Mouse (Mus musculus): ENCODE results near the gene Wwp2. TPM values are rescaled to one million over a fixed set of nuclear protein-coding genes. Genes with fewer than 3 reads are reported as not detected.

The Wwp2 gene
- polyA plus RNA-seq, 1 experiment from 2014 or later: 176 TPM

DNA sequence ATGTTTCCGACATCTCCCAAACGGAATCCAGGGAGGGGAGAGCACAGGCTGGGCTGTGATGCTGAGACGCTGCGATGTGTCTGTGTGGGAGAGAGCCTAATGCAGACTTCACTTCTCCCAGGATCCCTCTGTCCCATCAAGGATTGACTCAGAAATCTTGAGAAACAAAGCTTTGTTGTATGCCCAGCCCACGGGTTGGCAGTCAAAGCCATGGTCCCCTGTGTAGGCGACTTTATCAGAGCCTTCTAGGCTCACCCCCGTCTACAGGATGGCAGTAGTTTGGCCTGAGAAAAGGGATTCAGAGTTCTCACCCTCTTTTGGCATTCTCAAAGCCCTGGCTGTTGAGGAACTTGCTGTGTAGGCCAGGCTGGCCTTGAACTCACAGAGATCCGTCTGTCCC, 142.4 kb downstream of the Wwp2 start:
- Histone ChIP-seq H3K4me1 (ENCODE audit: control insufficient read depth, insufficient read depth, low read length) (0 out of 2 replicates have a peak, but pooled peaks cover 2% of the 10 kb centered on the region), H3K4me2 (ENCODE audit: low read depth, severe bottlenecking) (no peak overlapping the region), H3K4me3 (ENCODE audit: low read depth, low read length) (no peak overlapping the region), H3K27me3 (ENCODE audit: control insufficient read depth, insufficient read depth, low read length) (no peaks in the 10 kb centered on the region), H3K9ac (ENCODE audit: low read length) (no peak overlapping the region), H3K27ac (replicated peaks; ENCODE audit: low read depth, low read length) (no peak overlapping the region), H3K36me3 (ENCODE audit: control insufficient read depth, insufficient read depth, low read length) (peaks cover 18% of the 10 kb centered on the region), H3K9me3 (ENCODE audit: control insufficient read depth, low read length) (no peaks in the 10 kb centered on the region)
- ATAC-seq (ENCODE audit: insufficient number of reproducible peaks, low FRiP score, low TSS enrichment, low read depth) (no peak), DNase-seq (ENCODE audit: low spot score) (no peak)
- 90% methylated on average over 8 of the region's 8 CpGs for WGBS

- ATAC-seq (ENCODE audit: insufficient number of reproducible peaks, low FRiP score, low TSS enrichment, low read depth) (no peak), DNase-seq (ENCODE audit: low spot score) (no peak)
- no peaks in the 10 kb centered on the region for H3K9me3 ChIP-seq (ENCODE audit: control insufficient read depth, low read length)
- H3K27me3 ChIP-seq (ENCODE audit: control insufficient read depth, insufficient read depth, low read length): no peaks in the 10 kb centered on the region
- H3K9ac ChIP-seq (ENCODE audit: low read length): no peak overlapping the region
- 0 out of 2 replicates have a peak, but pooled peaks cover 2% of the 10 kb centered on the region for H3K4me1 ChIP-seq (ENCODE audit: control insufficient read depth, insufficient read depth, low read length)
- WGBS: 96% methylated on average over 13 of the region's 13 CpGs
- H3K4me3 ChIP-seq (ENCODE audit: low read depth, low read length): no peak overlapping the region
- H3K36me3 ChIP-seq (ENCODE audit: control insufficient read depth, insufficient read depth, low read length): peaks cover 29% of the 10 kb centered on the region
- H3K4me2 ChIP-seq (ENCODE audit: low read depth, severe bottlenecking): no peak overlapping the region
- H3K27ac ChIP-seq (replicated peaks; ENCODE audit: low read depth, low read length): no peak overlapping the region
These were observed 144.7 kb downstream of the Wwp2 start for GRCm38 (mm10) chr8:107580879-107581278.

DNA sequence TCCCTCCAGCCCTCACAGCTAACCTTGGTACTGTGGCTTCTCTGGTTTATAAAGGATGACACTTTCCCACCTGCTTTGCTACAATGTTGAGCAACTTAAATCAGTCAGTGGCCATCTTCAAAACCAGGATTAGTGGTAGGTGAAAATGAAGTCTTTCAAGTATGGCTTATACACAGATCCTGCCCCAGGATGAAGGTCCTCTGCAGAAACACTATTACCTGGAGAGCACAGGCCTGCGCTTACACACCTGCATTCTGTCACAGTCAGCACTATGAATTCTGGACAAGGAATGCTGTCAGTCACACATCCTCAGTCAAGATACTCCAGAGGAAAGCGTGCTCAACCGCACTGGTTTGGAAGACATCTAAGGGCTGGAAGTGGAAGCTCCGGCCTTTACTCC, 145.4 kb downstream of the Wwp2 start:
- WGBS: 96% methylated on average over 4 of the region's 4 CpGs
- DNase-seq (ENCODE audit: low spot score) (no peak), ATAC-seq (ENCODE audit: insufficient number of reproducible peaks, low FRiP score, low TSS enrichment, low read depth) (no peak)
- no peak overlapping the region for H3K4me2 ChIP-seq (ENCODE audit: low read depth, severe bottlenecking)
- 0 out of 2 replicates have a peak, but pooled peaks cover under 1% of the 10 kb centered on the region for H3K4me1 ChIP-seq (ENCODE audit: control insufficient read depth, insufficient read depth, low read length)
- peaks cover 32% of the 10 kb centered on the region for H3K36me3 ChIP-seq (ENCODE audit: control insufficient read depth, insufficient read depth, low read length)
- H3K27ac ChIP-seq (replicated peaks; ENCODE audit: low read depth, low read length): no peak overlapping the region
- H3K27me3 ChIP-seq (ENCODE audit: control insufficient read depth, insufficient read depth, low read length): no peaks in the 10 kb centered on the region
- no peak overlapping the region for H3K4me3 ChIP-seq (ENCODE audit: low read depth, low read length)
- H3K9me3 ChIP-seq (ENCODE audit: control insufficient read depth, low read length): no peaks in the 10 kb centered on the region
- no peak overlapping the region for H3K9ac ChIP-seq (ENCODE audit: low read length)

GRCm38 (mm10) chr8:107582136-107582535, 146.0 kb downstream of the Wwp2 start:
- no peak for ATAC-seq (ENCODE audit: insufficient number of reproducible peaks, low FRiP score, low TSS enrichment, low read depth)
- H3K27ac ChIP-seq (replicated peaks; ENCODE audit: low read depth, low read length): no peak overlapping the region
- WGBS: 94% methylated on average over 11 of the region's 11 CpGs
- H3K4me2 ChIP-seq (ENCODE audit: low read depth, severe bottlenecking): no peak overlapping the region
- peaks cover 32% of the 10 kb centered on the region for H3K36me3 ChIP-seq (ENCODE audit: control insufficient read depth, insufficient read depth, low read length)
- no peaks in the 10 kb centered on the region for H3K27me3 ChIP-seq (ENCODE audit: control insufficient read depth, insufficient read depth, low read length)
- DNase-seq (ENCODE audit: low spot score): no peak
- no peak overlapping the region for H3K9ac ChIP-seq (ENCODE audit: low read length)
- H3K4me1 ChIP-seq (ENCODE audit: control insufficient read depth, insufficient read depth, low read length): no peaks in the 10 kb centered on the region
- H3K9me3 ChIP-seq (ENCODE audit: control insufficient read depth, low read length): no peaks in the 10 kb centered on the region
- no peak overlapping the region for H3K4me3 ChIP-seq (ENCODE audit: low read depth, low read length)

DNA sequence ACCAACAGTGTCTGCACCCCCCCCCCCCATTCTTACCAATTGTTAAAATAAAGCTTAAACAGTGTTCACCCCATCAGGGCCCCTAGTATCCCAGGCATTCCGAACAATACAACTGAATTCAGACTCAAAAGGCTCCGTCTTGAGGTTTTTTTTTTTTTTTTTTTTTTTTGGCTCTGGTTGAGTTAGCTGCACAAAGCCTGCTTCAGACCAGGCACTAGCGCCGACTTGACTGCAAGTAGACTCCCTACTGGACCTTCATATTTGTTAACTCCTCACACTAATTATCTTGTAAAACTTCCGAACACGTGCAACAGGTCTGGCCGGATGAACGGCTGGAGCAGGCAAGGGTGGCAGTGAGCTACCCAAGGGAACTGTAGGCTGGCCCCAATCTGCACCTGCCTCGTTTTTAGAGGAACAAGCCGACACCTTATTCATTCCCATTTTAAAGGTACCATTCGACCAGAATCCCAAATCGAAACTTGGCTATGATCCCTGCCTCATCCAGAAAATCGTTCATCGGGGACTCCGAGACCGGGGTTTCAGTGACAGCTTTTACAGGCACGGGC, 151.3 kb downstream of the Wwp2 start:
- Histone ChIP-seq H3K9ac (ENCODE audit: low read length) (peak overlapping the region; percentile 91), H3K36me3 (ENCODE audit: control insufficient read depth, insufficient read depth, low read length) (peaks cover 22% of the 10 kb centered on the region), H3K4me3 (ENCODE audit: low read depth, low read length) (peak overlapping the region; percentile 76), H3K4me2 (ENCODE audit: low read depth, severe bottlenecking) (peak overlapping the region; percentile 63), H3K27me3 (ENCODE audit: control insufficient read depth, insufficient read depth, low read length) (no peaks in the 10 kb centered on the region), H3K9me3 (ENCODE audit: control insufficient read depth, low read length) (no peaks in the 10 kb centered on the region), H3K27ac (replicated peaks; ENCODE audit: low read depth, low read length) (peak overlapping the region; percentile 23), H3K4me1 (ENCODE audit: control insufficient read depth, insufficient read depth, low read length) (no peaks in the 10 kb centered on the region)
- ATAC-seq (ENCODE audit: insufficient number of reproducible peaks, low FRiP score, low TSS enrichment, low read depth) (no peak), DNase-seq (ENCODE audit: low spot score) (peak; percentile 59)
- 2% methylated on average over 17 of the region's 17 CpGs for WGBS

DNA sequence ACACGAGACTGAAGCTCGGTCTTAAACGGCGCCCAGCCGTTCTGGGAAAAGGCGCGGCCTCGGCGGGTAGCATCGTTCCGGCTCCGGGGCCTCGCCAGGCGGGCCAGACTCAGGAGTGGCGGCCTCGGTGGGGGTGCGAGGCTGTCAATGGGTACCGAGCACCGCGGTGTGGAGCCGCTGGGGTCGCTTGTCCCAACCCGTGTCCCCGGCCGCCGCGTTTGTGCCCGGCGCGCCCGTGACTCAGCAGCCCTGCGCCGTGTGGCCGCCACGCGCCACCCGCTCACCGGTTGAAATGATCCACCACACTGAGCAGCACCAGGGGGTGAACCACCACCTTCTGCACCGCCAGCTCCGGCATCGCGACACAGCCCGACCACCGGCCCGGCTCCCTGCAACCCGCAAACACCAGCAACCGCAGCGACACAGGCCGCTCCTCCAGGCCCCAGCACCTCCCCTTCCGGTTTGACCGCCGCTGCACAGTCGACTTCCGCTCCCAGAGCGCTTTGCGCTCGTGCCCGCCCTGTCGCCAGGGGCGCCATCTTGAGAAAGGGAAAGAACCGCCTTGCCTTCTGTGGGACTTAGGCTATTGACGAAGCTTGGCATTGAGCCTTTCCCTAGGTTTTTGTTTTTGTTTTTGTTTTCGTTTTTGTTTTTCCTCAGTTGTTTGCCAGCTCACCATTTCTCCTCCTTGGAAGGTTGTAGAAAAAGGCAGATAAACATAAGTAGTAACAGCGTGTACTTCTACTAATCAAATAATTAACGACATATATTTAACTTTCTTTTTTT, 152.0 kb downstream of the Wwp2 start, which contains the start of gene Psmd7:
TSS of gene Psmd7 (minus strand) at position 470 of the 786 bp plus-strand sequence.
- Histone ChIP-seq H3K4me2 (ENCODE audit: low read depth, severe bottlenecking) (peak within 1 kb of the TSS; percentile 63), H3K9ac (ENCODE audit: low read length) (peak within 1 kb of the TSS; percentile 91), H3K4me1 (ENCODE audit: control insufficient read depth, insufficient read depth, low read length) (no peaks in the 10 kb centered on the region), H3K4me3 (ENCODE audit: low read depth, low read length) (peak within 1 kb of the TSS; percentile 76), H3K27me3 (ENCODE audit: control insufficient read depth, insufficient read depth, low read length) (no peaks in the 10 kb centered on the region), H3K36me3 (ENCODE audit: control insufficient read depth, insufficient read depth, low read length) (peaks cover 17% of the 10 kb centered on the region), H3K9me3 (ENCODE audit: control insufficient read depth, low read length) (no peaks in the 10 kb centered on the region), H3K27ac (replicated peaks; ENCODE audit: low read depth, low read length) (peak within 1 kb of the TSS; percentile 23)
- DNase-seq (ENCODE audit: low spot score) (peak; percentile 96), ATAC-seq (ENCODE audit: insufficient number of reproducible peaks, low FRiP score, low TSS enrichment, low read depth) (peak; percentile 91)
- 1% methylated on average over 65 of the region's 65 CpGs for WGBS

GRCm38 (mm10) chr8:107593967-107594729, 158.0 kb downstream of the Wwp2 start:
- WGBS: 86% methylated on average over 6 of the region's 6 CpGs
- H3K4me3 ChIP-seq (ENCODE audit: low read depth, low read length): no peak overlapping the region
- no peaks in the 10 kb centered on the region for H3K27me3 ChIP-seq (ENCODE audit: control insufficient read depth, insufficient read depth, low read length)
- H3K4me2 ChIP-seq (ENCODE audit: low read depth, severe bottlenecking): no peak overlapping the region
- DNase-seq (ENCODE audit: low spot score) (no peak), ATAC-seq (ENCODE audit: insufficient number of reproducible peaks, low FRiP score, low TSS enrichment, low read depth) (no peak)
- no peak overlapping the region for H3K9ac ChIP-seq (ENCODE audit: low read length)
- H3K4me1 ChIP-seq (ENCODE audit: control insufficient read depth, insufficient read depth, low read length): no peaks in the 10 kb centered on the region
- H3K36me3 ChIP-seq (ENCODE audit: control insufficient read depth, insufficient read depth, low read length): no peaks in the 10 kb centered on the region
- no peaks in the 10 kb centered on the region for H3K9me3 ChIP-seq (ENCODE audit: control insufficient read depth, low read length)
- no peak overlapping the region for H3K27ac ChIP-seq (replicated peaks; ENCODE audit: low read depth, low read length)

DNA sequence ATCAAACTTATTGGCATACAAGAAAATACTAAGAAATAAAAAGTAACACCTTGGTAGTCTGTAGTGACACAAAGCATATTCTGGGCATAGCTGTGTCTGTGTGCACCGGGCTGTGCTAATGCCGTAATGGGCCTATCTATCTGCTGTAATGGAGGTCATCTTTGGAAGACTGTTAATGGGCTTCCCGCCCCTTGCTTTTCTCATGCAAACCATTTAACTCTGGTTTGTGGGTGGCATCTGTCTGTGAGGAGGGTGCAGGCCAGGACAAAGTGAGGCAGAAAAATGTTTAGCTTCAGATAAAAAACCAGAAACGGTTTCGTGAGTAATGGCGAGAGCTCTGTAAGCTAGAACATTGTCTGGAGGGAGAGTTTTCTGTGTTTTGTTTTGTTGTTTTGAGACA, 158.7 kb downstream of the Wwp2 start:
- Histone ChIP-seq H3K4me3 (ENCODE audit: low read depth, low read length) (no peak overlapping the region), H3K27me3 (ENCODE audit: control insufficient read depth, insufficient read depth, low read length) (no peaks in the 10 kb centered on the region), H3K27ac (replicated peaks; ENCODE audit: low read depth, low read length) (no peak overlapping the region), H3K4me2 (ENCODE audit: low read depth, severe bottlenecking) (no peak overlapping the region), H3K9ac (ENCODE audit: low read length) (no peak overlapping the region), H3K4me1 (ENCODE audit: control insufficient read depth, insufficient read depth, low read length) (no peaks in the 10 kb centered on the region), H3K36me3 (ENCODE audit: control insufficient read depth, insufficient read depth, low read length) (no peaks in the 10 kb centered on the region), H3K9me3 (ENCODE audit: control insufficient read depth, low read length) (no peaks in the 10 kb centered on the region)
- 87% methylated on average over 6 of the region's 6 CpGs for WGBS
- ATAC-seq (ENCODE audit: insufficient number of reproducible peaks, low FRiP score, low TSS enrichment, low read depth) (no peak), DNase-seq (ENCODE audit: low spot score) (no peak)

Data from limb, embryonic 11.5 days (tissue).